Mouse (Mus musculus): Measurements from ENCODE around the gene H6pd. TPM values are rescaled to one million over a fixed set of nuclear protein-coding genes. Genes with fewer than 3 reads are reported as not detected.

H6pd gene
- polyA plus RNA-seq, 1 experiment from 2014 or later: 8.8 TPM

GRCm38 (mm10) chr4:149966963-149967362, 41.9 kb downstream of the H6pd start:
- H3K36me3 ChIP-seq (ENCODE audit: control insufficient read depth, insufficient read depth, low read length): no peaks in the 10 kb centered on the region
- H3K9ac ChIP-seq (replicated peaks; ENCODE audit: low read depth, low read length): no peak overlapping the region
- WGBS: 84% methylated on average over 9 of the region's 9 CpGs
- H3K4me3 ChIP-seq (ENCODE audit: low read depth, low read length): no peak overlapping the region
- no peaks in the 10 kb centered on the region for H3K27me3 ChIP-seq (ENCODE audit: control insufficient read depth, insufficient read depth, low read length)
- no peak overlapping the region for H3K27ac ChIP-seq (ENCODE audit: low read length)
- ATAC-seq (ENCODE audit: insufficient number of reproducible peaks, insufficient read depth, low FRiP score, low read depth): no peak
- H3K9me3 ChIP-seq (ENCODE audit: control insufficient read depth, low read depth, low read length): no peaks in the 10 kb centered on the region
- H3K4me1 ChIP-seq (ENCODE audit: control insufficient read depth, insufficient read depth, low read length): 0 out of 2 replicates have a peak, but pooled peaks cover 5% of the 10 kb centered on the region
- no peak overlapping the region for H3K4me2 ChIP-seq (replicated peaks; ENCODE audit: low read depth, low read length)

- 55% methylated on average over 5 of the region's 5 CpGs for WGBS
- ATAC-seq (ENCODE audit: insufficient number of reproducible peaks, insufficient read depth, low FRiP score, low read depth): peak; percentile 26; the same call in 1 of the 2 replicates
Measured at GRCm38 (mm10) chr4:149966252-149966651, 42.6 kb downstream of the H6pd start.

GRCm38 (mm10) chr4:149965672-149966071, 43.2 kb downstream of the H6pd start:
- H3K4me2 ChIP-seq (replicated peaks; ENCODE audit: low read depth, low read length): no peak overlapping the region
- H3K27ac ChIP-seq (ENCODE audit: low read length): no peak overlapping the region
- H3K9me3 ChIP-seq (ENCODE audit: control insufficient read depth, low read depth, low read length): no peaks in the 10 kb centered on the region
- ATAC-seq (ENCODE audit: insufficient number of reproducible peaks, insufficient read depth, low FRiP score, low read depth): no peak
- H3K9ac ChIP-seq (replicated peaks; ENCODE audit: low read depth, low read length): no peak overlapping the region
- H3K4me1 ChIP-seq (ENCODE audit: control insufficient read depth, insufficient read depth, low read length): 0 out of 2 replicates have a peak, but pooled peaks cover 5% of the 10 kb centered on the region
- H3K36me3 ChIP-seq (ENCODE audit: control insufficient read depth, insufficient read depth, low read length): no peaks in the 10 kb centered on the region
- H3K27me3 ChIP-seq (ENCODE audit: control insufficient read depth, insufficient read depth, low read length): no peaks in the 10 kb centered on the region
- 71% methylated on average over 6 of the region's 6 CpGs for WGBS
- no peak overlapping the region for H3K4me3 ChIP-seq (ENCODE audit: low read depth, low read length)

More at GRCm38 (mm10) chr4:149966252-149966651, 42.6 kb downstream of the H6pd start:
- H3K4me2 ChIP-seq (replicated peaks; ENCODE audit: low read depth, low read length): no peak overlapping the region
- H3K4me1 ChIP-seq (ENCODE audit: control insufficient read depth, insufficient read depth, low read length): 0 out of 2 replicates have a peak, but pooled peaks cover 5% of the 10 kb centered on the region
- no peaks in the 10 kb centered on the region for H3K9me3 ChIP-seq (ENCODE audit: control insufficient read depth, low read depth, low read length)
- H3K27me3 ChIP-seq (ENCODE audit: control insufficient read depth, insufficient read depth, low read length): no peaks in the 10 kb centered on the region
- no peaks in the 10 kb centered on the region for H3K36me3 ChIP-seq (ENCODE audit: control insufficient read depth, insufficient read depth, low read length)
- no peak overlapping the region for H3K9ac ChIP-seq (replicated peaks; ENCODE audit: low read depth, low read length)
- H3K27ac ChIP-seq (ENCODE audit: low read length): no peak overlapping the region
- no peak overlapping the region for H3K4me3 ChIP-seq (ENCODE audit: low read depth, low read length)

GRCm38 (mm10) chr4:149965242-149965641, 43.6 kb downstream of the H6pd start:
- Histone ChIP-seq H3K27me3 (ENCODE audit: control insufficient read depth, insufficient read depth, low read length) (no peaks in the 10 kb centered on the region), H3K27ac (ENCODE audit: low read length) (no peak overlapping the region), H3K4me3 (ENCODE audit: low read depth, low read length) (no peak overlapping the region), H3K36me3 (ENCODE audit: control insufficient read depth, insufficient read depth, low read length) (no peaks in the 10 kb centered on the region), H3K4me2 (replicated peaks; ENCODE audit: low read depth, low read length) (no peak overlapping the region), H3K4me1 (ENCODE audit: control insufficient read depth, insufficient read depth, low read length) (0 out of 2 replicates have a peak, but pooled peaks cover 5% of the 10 kb centered on the region), H3K9me3 (ENCODE audit: control insufficient read depth, low read depth, low read length) (no peaks in the 10 kb centered on the region), H3K9ac (replicated peaks; ENCODE audit: low read depth, low read length) (no peak overlapping the region)
- ATAC-seq (ENCODE audit: insufficient number of reproducible peaks, insufficient read depth, low FRiP score, low read depth): no peak
- 65% methylated on average over 6 of the region's 6 CpGs for WGBS

GRCm38 (mm10) chr4:149964770-149965169, 44.1 kb downstream of the H6pd start:
- H3K27ac ChIP-seq (ENCODE audit: low read length): no peak overlapping the region
- no peak overlapping the region for H3K9ac ChIP-seq (replicated peaks; ENCODE audit: low read depth, low read length)
- no peaks in the 10 kb centered on the region for H3K36me3 ChIP-seq (ENCODE audit: control insufficient read depth, insufficient read depth, low read length)
- H3K4me3 ChIP-seq (ENCODE audit: low read depth, low read length): no peak overlapping the region
- WGBS: 60% methylated on average over 3 of the region's 3 CpGs
- no peak overlapping the region for H3K4me2 ChIP-seq (replicated peaks; ENCODE audit: low read depth, low read length)
- H3K9me3 ChIP-seq (ENCODE audit: control insufficient read depth, low read depth, low read length): no peaks in the 10 kb centered on the region
- no peaks in the 10 kb centered on the region for H3K27me3 ChIP-seq (ENCODE audit: control insufficient read depth, insufficient read depth, low read length)
- H3K4me1 ChIP-seq (ENCODE audit: control insufficient read depth, insufficient read depth, low read length): 0 out of 2 replicates have a peak, but pooled peaks cover 5% of the 10 kb centered on the region
- ATAC-seq (ENCODE audit: insufficient number of reproducible peaks, insufficient read depth, low FRiP score, low read depth): no peak

- 79% methylated on average over 8 of the region's 8 CpGs for WGBS
- Histone ChIP-seq H3K9me3 (ENCODE audit: control insufficient read depth, low read depth, low read length) (no peaks in the 10 kb centered on the region), H3K4me3 (ENCODE audit: low read depth, low read length) (no peak overlapping the region), H3K36me3 (ENCODE audit: control insufficient read depth, insufficient read depth, low read length) (no peaks in the 10 kb centered on the region), H3K4me1 (ENCODE audit: control insufficient read depth, insufficient read depth, low read length) (0 out of 2 replicates have a peak, but pooled peaks cover 5% of the 10 kb centered on the region), H3K27ac (ENCODE audit: low read length) (no peak overlapping the region), H3K27me3 (ENCODE audit: control insufficient read depth, insufficient read depth, low read length) (no peaks in the 10 kb centered on the region), H3K4me2 (replicated peaks; ENCODE audit: low read depth, low read length) (no peak overlapping the region), H3K9ac (replicated peaks; ENCODE audit: low read depth, low read length) (no peak overlapping the region)
- no peak for ATAC-seq (ENCODE audit: insufficient number of reproducible peaks, insufficient read depth, low FRiP score, low read depth)
Measured at GRCm38 (mm10) chr4:149964285-149964684, 44.5 kb downstream of the H6pd start.

- Histone ChIP-seq H3K4me3 (ENCODE audit: low read depth, low read length) (no peak overlapping the region), H3K9ac (replicated peaks; ENCODE audit: low read depth, low read length) (no peak overlapping the region), H3K27me3 (ENCODE audit: control insufficient read depth, insufficient read depth, low read length) (peaks cover 4% of the 10 kb centered on the region; the same call in 1 of the 2 replicates), H3K36me3 (ENCODE audit: control insufficient read depth, insufficient read depth, low read length) (no peaks in the 10 kb centered on the region), H3K4me1 (ENCODE audit: control insufficient read depth, insufficient read depth, low read length) (0 out of 2 replicates have a peak, but pooled peaks cover 6% of the 10 kb centered on the region), H3K27ac (ENCODE audit: low read length) (no peak overlapping the region), H3K4me2 (replicated peaks; ENCODE audit: low read depth, low read length) (no peak overlapping the region), H3K9me3 (ENCODE audit: control insufficient read depth, low read depth, low read length) (no peaks in the 10 kb centered on the region)
- no peak for ATAC-seq (ENCODE audit: insufficient number of reproducible peaks, insufficient read depth, low FRiP score, low read depth)
- 87% methylated on average over 7 of the region's 7 CpGs for WGBS
Measured at GRCm38 (mm10) chr4:149960391-149960790, 48.4 kb downstream of the H6pd start.

- WGBS: 53% methylated on average over 10 of the region's 10 CpGs
- H3K4me3 ChIP-seq (ENCODE audit: low read depth, low read length): no peak overlapping the region
- ATAC-seq (ENCODE audit: insufficient number of reproducible peaks, insufficient read depth, low FRiP score, low read depth): no peak
- no peak overlapping the region for H3K4me2 ChIP-seq (replicated peaks; ENCODE audit: low read depth, low read length)
- H3K36me3 ChIP-seq (ENCODE audit: control insufficient read depth, insufficient read depth, low read length): no peaks in the 10 kb centered on the region
- H3K4me1 ChIP-seq (ENCODE audit: control insufficient read depth, insufficient read depth, low read length): 0 out of 2 replicates have a peak, but pooled peaks cover 6% of the 10 kb centered on the region
- H3K9me3 ChIP-seq (ENCODE audit: control insufficient read depth, low read depth, low read length): no peaks in the 10 kb centered on the region
- peaks cover 4% of the 10 kb centered on the region; the same call in 1 of the 2 replicates for H3K27me3 ChIP-seq (ENCODE audit: control insufficient read depth, insufficient read depth, low read length)
- H3K9ac ChIP-seq (replicated peaks; ENCODE audit: low read depth, low read length): no peak overlapping the region
- H3K27ac ChIP-seq (ENCODE audit: low read length): no peak overlapping the region
Measured at GRCm38 (mm10) chr4:149959816-149960215, 49.0 kb downstream of the H6pd start.

- no peak for ATAC-seq (ENCODE audit: insufficient number of reproducible peaks, insufficient read depth, low FRiP score, low read depth)
- Histone ChIP-seq H3K4me3 (ENCODE audit: low read depth, low read length) (no peak overlapping the region), H3K36me3 (ENCODE audit: control insufficient read depth, insufficient read depth, low read length) (no peaks in the 10 kb centered on the region), H3K27ac (ENCODE audit: low read length) (no peak overlapping the region), H3K4me2 (replicated peaks; ENCODE audit: low read depth, low read length) (no peak overlapping the region), H3K4me1 (ENCODE audit: control insufficient read depth, insufficient read depth, low read length) (0 out of 2 replicates have a peak, but pooled peaks cover 8% of the 10 kb centered on the region), H3K9ac (replicated peaks; ENCODE audit: low read depth, low read length) (no peak overlapping the region), H3K9me3 (ENCODE audit: control insufficient read depth, low read depth, low read length) (no peaks in the 10 kb centered on the region), H3K27me3 (ENCODE audit: control insufficient read depth, insufficient read depth, low read length) (peaks cover 4% of the 10 kb centered on the region; the same call in 1 of the 2 replicates)
- 6% methylated on average over 5 of the region's 5 CpGs for WGBS
Measured at GRCm38 (mm10) chr4:149958566-149958965, 50.3 kb downstream of the H6pd start.
